Mouse (Mus musculus) ovary, postnatal 36 days (tissue): ENCODE data around the gene Fam196a.

Source experiments
- DNase-seq: peaks from one replicate; pipeline ENCODE4 v3.0.0; 2022; ENCODE audit warnings: low spot score, mixed read lengths

The Fam196a gene

GRCm38 (mm10) chr7:134937927-134938609, at the start of gene Fam196a:
TSS of gene Fam196a (minus strand) at chr7:134938430.
- DNase-seq = peak; percentile 65

- DNase-seq = no peak
These were observed 23.4 kb upstream of the Fam196a start for GRCm38 (mm10) chr7:134961608-134962007.

DNA sequence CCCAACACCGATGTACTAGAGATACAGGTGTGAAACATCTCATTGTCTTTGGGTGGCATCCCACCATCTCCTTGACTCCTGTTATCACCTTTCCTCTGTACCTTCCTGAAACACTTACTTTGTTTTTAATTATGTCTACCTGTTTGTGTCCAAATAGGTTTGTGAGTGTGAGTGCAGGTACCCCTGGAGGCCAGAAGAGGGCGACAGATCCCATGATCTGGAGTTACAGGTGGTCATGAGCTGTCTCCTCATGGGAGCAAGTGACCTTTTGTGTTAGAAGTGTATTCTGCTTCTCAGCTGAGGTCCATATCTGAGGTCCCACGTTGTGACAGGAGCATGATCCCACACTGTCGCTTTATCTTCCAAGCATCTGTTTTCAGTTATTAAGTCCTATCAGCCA, 22.6 kb upstream of the Fam196a start:
- no peak for DNase-seq

DNA sequence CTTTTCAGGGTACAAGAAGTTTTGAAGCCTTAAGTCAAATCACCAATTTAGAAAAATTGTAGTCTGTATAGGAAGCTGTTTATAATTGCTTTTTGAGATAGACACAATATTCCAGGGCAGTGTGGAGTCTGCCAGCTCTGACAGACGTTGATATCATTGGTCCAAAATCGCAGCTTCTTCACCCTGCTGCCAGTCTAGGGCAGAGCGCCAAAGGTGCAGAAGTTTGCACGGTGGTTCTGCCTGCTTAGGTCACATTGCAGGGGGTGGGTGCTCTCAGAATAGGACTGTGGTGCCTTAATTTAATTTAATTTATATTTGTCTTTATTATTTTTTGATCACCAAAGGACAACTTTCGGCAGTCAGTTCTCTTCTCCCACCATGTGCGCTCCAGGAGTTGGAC, 20.9 kb upstream of the Fam196a start:
- peak; percentile 30 for DNase-seq

DNA sequence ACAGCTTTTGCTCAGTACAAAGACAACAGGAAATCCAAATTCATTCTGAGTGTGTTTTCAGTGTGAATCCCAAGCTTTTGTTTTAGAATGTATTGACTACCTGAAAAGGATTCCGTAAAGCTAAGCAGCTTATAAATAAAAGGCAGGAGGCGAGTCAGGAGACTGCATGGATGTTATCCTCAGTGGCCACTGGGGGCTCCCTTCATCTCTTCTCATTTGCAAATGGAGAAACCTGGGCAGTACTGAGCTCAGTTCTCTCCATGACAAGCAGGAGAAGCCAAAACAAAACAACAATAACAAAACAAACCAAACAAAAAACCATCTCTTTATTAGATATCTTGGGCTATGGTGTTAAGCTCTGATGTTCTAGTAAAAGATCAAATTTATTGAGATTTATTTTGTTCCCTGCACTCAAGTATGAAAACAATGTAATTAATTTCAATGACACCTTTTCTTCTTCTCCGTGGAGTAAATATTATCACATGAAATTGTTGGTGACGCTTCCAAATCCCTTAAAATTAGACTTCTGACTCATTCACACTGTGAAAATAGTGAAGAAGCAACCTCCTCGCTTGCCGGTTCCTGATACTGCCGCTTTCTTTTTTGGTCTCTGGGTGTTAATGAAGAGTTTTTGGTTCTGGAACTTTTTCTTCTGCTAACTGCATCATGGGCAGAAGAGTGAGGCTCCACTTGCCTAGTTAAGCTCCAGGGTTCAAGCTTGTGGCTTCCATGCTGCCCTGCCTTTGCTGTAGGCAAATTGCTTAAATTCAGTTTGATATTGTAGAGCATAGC, 7.9 kb upstream of the Fam196a start:
- DNase-seq = no peak

DNA sequence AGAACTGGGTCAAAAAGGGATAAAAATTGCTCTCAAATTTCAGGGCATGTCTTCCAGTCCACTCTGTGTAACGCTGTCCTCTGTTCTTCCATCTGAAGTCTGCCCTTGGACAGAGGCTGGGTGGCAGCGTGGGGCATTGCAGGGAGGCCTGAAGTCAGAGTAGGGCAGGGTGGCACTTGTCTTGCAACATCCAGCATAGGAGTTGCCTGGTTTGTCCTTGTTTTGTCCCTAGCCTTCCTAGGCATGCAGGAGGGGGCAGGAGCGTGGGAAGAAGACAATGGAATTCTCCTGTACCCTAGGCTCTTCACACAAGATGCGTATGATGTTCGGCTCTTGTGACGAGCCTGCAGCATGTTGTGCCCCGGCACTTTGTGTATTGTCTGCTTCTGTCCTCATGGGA, 5.5 kb upstream of the Fam196a start:
- no peak for DNase-seq

GRCm38 (mm10) chr7:134943063-134943462, 4.8 kb upstream of the Fam196a start:
- no peak for DNase-seq

DNA sequence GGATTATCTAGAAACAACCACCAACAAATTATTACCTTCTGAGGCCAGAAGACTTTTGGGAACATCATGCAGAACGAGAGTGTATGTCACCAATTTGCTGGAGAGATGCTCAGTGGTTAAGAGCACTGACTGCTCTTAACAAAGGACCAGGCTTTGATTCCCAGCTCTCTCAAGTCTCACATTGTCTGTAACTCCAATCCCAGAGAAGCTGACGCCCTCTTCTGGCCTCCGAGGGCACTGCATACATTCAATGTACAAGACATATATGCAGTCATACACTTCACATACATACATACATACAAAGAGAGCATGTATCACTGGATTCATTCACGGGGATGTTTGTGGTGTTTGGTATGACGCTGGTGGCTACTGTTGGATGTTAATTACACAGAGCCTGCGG, 3.7 kb upstream of the Fam196a start:
- DNase-seq = no peak

GRCm38 (mm10) chr7:134937471-134937926, 731 bp downstream of the Fam196a start:
- DNase-seq = peak; percentile 18

- no peak for DNase-seq
These were observed 6.3 kb downstream of the Fam196a start for GRCm38 (mm10) chr7:134931886-134932285.

DNA sequence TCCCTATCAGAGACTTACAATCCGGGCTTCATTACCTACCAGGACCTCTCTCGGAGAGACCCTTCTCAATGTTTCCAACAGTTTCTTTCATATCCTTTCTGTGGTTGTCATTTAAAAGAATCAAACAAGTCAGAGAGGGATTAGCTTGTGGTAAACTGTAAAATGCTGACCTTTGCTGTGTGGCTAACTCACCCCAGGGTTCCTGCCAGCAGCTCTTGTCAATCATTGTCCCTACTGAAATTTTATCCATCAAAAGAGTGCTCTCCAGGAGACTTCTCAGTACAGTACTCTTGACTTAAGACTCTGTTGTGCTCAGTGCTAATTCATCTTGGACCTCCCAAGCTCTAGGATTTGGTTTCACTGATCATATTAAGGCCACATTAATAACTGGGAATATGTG, 36.2 kb downstream of the Fam196a start:
- DNase-seq = no peak

GRCm38 (mm10) chr7:134899462-134899861, 38.8 kb downstream of the Fam196a start:
- no peak for DNase-seq

DNA sequence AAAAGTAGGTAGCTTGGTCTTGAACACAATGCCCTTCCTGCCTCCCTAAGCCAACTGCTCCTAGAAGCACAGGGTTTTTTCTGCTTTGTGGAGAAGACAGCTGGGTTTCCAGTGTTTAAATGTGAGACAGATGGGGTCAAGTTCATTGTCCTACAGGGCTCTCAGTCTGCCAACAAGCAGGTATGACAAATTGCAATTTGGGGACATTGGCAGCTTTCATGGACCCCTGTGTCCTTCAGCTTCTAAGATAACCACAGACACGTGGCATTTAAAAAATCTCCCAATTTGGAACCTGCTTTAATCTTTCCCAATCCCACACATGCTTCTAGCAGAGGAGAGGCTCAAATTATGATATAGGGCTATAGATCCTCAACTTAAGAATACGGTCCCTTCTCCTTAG, 43.6 kb downstream of the Fam196a start:
- no peak for DNase-seq

GRCm38 (mm10) chr7:134892972-134893371, 45.3 kb downstream of the Fam196a start:
- DNase-seq = no peak

GRCm38 (mm10) chr7:134892449-134892871, 45.8 kb downstream of the Fam196a start:
- no peak for DNase-seq

DNA sequence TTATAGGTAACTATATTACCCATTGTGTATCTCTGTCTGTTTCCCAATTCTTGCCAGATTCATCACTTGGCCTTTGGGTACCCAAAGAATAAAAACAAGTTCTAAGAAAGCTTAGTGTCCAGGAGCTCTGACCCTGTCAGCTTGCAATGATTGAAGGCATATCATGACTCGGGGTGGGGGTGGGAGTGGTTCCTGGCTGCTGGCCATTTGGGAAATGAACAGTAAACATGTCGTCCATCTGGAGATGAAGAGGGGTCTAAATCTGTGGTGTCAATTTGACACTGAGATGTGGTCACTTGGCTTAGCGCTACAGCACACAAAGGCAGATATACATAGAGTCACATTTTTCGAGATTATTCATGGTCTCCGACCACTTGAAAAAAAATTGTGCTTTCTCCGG, 54.7 kb downstream of the Fam196a start:
- DNase-seq = no peak

- DNase-seq = peak; percentile 11
These were observed 57.8 kb downstream of the Fam196a start for GRCm38 (mm10) chr7:134880431-134880830.

GRCm38 (mm10) chr7:134878985-134879384, 59.2 kb downstream of the Fam196a start:
- no peak for DNase-seq

- no peak for DNase-seq
These were observed 65.2 kb downstream of the Fam196a start for GRCm38 (mm10) chr7:134872981-134873380.

DNA sequence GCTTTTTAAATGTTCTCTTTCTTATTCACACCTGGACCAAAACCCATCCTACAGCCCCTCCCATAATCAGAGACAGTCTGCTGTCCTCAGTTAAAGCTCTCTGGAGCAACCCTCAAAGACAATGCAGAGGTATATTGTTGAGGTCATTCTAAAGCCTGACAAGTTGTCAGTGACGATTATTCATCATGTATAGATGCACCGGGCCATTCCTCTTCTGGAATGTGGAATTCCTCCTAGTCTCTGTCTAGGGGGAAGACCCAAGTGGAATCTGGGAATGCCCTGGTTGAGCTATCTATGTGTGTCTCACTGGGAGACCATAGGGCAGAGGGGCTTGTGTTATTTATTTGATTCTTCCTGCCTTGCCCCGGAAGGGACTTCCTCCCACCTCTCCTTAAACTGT, 65.7 kb downstream of the Fam196a start:
- no peak for DNase-seq

- peak; percentile 62 for DNase-seq
These were observed 74.1 kb downstream of the Fam196a start for GRCm38 (mm10) chr7:134864175-134864574.

- DNase-seq = no peak
These were observed 76.2 kb downstream of the Fam196a start for GRCm38 (mm10) chr7:134862000-134862399.

DNA sequence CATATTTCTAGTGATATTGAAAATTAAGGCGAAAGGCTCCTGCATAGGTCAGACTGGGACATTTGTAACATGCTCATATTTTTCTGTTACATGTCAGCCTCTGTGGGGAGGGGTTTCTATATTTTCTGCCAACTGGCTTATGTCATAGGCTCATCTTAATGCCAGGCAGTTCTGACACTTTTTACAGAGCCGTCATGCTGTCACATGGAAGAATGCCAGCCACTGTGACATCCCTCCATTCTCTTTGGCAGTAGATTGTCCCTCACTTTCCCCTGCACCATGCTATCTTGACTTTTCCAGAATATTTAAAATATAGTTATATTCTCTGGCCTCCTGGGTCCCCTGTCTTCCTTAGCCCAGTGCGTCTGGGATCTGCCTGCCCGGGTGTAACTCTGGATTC, 95.5 kb downstream of the Fam196a start:
- no peak for DNase-seq
